Mouse (Mus musculus) spleen, postnatal 10 days (tissue): ENCODE data around the gene Cys1.
A peak's percentile ranks its signal among the peaks of the same experiment; 100 is the strongest.
"Not testable (repeated sequence)": the region's sequence is repeated elsewhere in the genome, so short reads cannot be mapped to it uniquely, and the experiment has no call there.

Source experiments
- DNase-seq, 2 experiments: peaks; one replicate each; pipeline ENCODE4 v3.0.0; 2021 to 2022; ENCODE audit warnings: low spot score in 2 of 2

Cys1 gene

DNA sequence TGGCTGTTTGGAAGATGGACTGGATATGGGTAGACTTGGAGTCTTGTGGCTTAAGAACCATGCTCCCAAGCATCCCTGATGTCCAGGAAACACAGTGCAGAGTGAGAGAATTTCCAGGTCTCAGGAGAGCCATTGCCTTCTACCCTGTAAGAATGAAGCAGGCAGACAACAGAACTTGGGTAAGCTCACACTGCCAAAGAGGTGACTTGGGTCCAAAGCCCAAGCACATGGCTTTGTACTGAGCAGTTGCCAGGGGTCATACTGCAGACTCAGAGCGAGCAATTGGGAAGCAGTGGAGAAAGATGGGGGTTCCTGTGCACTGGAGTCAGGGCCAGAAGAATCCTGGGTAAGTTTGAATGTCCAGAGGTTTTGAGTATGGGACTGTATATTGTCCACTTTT, 33.5 kb downstream of the Cys1 start:
- no peak for DNase-seq

DNA sequence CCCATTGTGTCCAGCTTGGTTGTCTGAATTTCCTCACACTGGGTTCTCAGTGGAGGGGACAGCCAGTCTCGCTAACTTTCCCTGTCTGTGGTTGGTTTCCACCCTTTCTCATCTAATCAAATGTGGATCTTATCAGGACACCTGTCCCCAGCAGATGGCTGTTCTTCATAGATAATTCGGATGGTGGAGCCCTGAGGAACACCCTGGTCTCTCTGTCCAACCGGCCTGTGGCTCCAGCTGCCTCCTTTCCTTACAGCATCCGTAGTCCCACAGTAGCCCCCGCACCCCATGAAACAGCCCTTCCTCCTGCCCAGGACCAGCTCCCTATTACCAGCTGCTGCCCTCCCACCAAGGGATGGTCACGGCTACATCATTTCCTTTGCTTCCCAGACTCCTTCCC, 35.7 kb downstream of the Cys1 start:
- DNase-seq = peak; percentile 46 to 53

DNA sequence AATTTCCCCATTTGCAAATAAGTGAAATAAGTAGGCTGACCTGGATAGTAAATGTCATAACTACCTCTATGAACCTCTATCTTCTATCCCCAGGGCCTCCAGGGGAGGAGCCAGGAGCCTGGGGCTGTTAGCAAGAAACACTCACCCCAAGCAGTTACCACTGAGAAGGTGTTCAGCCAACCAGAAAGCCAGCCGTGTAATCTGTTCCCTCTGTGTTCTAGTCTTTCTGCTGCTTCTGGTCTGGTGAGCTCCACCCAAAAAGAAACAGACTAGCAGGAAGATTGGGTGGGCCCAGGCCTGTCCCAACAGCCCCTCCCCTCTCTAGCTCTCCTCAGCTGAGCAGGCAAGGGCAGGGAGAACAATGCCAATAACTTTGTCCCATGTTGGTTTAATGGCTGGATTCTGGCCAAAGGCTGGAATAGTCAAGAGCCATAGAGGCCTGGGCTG, 37.5 kb downstream of the Cys1 start:
- peak in 1 of 2 experiments; percentile 55 for DNase-seq

DNA sequence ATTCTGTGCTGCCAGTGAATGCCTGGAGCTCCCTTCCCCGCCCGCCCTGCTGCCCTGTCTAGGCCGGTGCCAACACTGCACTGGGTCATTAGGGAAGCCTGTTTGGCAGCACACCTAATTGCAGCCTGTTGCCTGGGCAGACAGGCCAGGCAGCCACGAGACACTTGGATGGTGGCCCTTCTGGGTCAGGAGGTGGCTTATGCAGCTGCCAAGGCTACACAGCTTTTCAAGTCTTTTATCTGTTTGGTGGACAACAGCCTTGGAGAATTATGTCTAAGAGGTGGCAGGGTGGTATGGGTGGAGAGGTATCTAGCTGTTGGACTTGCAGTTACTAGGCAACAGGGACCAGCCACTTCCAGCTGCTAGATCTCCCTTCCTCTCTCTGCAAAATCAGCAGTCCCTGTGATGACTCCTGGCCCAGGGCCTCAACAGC, 39.2 kb downstream of the Cys1 start:
- DNase-seq = no peak

DNA sequence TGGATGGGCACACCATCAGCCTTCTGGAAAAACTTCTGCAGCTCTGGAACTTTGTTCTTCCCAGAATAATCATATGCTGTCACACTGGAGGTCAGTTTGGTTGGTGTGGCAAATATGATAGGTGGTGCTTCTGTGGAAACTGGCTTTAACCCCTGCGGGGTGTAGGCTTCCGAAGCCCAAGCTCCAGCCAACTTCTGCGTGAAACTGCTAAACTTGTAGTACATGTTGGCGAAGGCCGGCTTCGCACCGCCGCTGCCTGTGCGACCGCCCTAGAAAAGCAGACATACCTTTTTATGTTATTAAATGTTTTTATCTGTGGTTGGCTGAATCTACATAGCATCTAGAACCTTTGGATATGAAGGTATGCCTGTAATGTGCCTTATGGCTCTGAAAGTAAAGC, 42.8 kb downstream of the Cys1 start:
- DNase-seq = not testable (repeated sequence)

DNA sequence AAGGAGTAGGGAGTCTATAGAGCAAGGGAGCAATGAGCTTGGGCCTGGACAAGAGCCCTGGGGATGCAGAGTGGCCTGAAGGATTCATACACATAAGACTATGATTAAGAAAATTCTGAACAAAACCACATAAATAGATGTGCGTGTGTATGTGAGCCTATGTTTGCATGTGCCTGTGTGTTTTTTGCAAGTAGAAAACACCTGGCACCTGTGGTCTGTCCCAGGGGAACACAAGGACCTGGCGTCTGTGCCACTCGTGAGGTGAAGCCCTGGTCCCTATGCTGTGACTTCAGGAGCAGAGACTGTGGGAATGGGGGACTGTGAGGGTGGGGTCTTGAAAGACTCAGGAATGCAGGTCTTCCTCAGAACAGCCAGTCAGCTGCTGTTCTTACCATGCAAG, 47.0 kb downstream of the Cys1 start:
- DNase-seq = no peak

DNA sequence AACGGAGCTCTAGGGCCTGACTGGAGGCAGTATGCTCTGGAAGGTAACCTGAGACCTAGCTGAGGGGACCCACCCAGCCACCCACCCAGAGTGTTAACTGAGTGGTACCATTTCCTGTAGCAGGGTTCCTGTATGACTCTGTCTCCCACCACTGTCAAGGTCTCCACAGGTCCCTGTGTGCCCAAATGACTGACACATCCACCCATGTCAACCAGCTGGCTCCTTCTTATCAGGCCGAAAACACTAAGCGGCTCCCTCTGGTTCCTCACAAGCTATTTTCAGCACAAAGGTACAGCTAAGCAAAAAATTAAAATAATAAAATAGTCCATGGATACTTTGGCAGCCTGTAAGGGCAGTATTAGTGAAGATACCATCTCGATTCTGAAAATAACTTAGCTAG, 47.4 kb downstream of the Cys1 start:
- no peak for DNase-seq

DNA sequence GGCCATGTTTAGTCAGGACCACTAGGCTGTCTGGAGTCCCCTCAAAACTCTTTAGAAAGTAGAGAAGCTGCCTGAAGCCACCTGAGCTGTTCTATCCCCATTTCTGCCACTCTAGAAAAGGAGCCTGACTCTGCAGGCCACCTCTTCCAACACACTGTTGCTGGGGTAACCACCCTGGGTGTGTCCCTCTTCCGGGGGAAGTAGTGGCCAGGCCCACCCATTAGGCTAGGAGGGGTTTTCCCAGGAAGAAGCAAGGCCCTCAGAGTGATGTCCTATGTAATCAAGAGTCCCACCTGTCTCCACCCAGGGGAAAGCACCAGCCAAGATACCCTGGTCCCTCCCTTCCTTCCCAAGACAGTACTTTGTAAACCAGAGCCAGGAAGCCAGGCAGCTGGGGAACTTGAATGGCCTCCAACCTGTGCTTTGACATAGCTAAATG, 47.8 kb downstream of the Cys1 start:
- no peak for DNase-seq

DNA sequence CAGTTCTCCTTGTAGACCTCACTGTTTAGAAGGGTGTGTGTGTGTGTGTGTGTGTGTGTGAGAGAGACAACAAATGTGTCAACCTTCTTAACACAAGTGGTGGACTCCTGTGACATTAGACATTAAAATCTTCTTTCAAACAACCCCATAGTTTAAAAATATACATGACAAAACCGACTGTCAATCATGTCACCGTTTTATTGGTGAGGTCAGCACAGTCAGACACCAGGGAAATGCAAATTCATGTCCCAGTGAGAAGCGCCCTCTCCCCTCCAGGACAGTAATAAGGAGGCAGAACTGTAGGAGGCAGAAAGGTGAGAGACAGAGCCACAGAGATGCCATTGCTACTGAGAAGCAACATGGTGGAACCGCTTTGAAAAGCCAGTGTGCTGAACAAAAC, 49.2 kb downstream of the Cys1 start:
- DNase-seq = no peak

DNA sequence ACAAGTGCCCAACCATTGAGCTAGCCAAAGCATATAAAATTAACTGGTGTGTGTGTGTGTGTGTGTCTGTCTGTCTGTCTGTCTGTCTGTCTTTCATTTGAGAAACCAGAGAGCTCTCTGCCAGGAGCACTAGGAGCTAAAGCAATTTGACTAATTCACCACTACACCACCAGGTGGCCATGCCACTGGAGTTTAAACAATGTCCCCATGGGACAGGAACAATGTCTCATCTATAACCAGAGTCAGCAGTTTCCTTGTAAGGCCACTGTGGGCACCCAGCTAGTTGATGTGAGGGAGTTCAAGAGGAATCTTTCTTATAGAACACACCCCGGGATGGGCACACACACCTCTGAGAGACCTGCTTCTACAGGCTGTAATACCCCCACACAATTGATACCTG, 51.4 kb downstream of the Cys1 start:
- DNase-seq = peak in 1 of 2 experiments; percentile 62

DNA sequence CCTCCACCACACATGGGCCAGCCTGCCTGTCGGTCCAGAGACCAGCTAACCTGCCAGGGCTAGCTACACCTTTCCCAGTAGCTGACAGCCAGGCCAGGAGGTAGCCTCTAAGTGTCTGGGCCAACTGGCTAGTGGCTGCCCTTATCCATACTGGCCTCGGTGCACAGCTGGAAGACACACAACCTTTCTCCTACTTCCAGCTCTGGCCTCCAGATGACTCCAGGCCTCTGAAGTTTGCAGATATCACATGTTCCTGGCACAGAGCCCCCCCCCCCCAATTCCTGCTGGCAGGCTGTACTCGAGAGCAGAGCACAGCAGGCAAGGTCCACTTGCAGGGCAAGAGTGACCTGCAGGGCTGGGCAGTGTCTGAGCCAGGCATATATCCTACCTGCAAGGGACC, 54.4 kb downstream of the Cys1 start:
- no peak for DNase-seq

DNA sequence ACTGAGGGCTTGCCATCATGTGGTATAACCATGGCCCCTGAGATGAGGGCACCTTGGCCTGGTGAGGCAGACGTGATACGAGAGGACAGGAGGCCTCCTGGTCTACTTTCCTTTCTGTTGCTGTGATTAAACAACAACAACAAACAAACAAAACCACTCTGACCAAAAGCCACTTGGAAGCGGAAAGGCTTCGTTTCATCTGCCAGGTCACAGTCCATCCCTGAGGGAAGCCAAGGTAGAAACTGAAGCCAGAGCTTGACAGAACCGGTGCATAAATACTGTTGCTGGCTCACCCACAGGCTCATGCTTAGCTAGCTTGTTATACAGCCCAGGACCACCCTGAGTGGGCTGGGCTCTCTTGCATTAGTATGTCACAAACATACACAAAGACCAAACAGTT, 55.2 kb downstream of the Cys1 start:
- DNase-seq = no peak

DNA sequence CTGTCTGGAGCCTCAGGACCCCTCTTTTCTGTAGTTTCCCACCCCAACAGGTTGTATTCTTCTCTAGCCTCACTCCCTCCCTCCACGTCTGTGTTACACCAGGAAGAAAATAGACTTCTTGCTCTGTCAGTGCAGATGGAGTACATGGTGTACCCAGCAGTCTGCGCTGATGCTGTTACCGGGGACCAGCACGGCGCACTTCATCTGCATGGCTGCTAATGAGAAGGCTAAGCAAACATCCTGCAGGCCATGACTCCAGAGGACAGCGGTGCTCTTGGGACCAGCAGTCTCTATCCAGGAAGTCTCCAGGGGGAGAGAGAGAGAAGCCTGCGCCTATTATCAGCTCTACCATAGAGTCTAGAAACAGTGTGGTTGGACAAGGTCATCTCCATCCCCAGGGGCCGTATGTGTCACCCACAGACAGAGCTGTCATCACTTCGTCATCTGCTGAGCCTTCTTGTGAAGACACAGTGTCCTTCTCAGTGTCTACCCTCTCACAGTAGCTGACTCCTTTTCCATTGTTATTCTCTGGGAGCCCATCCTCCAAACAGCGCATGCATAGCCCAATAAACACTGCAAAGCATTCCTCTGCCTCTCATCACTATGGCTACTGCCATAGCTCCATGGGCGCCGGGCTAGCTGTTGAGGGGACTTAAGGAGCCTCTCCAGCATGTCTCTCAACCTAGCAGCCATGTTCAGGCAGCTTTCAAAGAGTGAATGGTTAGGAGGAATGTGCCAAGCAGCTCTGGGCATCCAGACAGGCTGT, 57.9 kb downstream of the Cys1 start:
- no peak for DNase-seq

DNA sequence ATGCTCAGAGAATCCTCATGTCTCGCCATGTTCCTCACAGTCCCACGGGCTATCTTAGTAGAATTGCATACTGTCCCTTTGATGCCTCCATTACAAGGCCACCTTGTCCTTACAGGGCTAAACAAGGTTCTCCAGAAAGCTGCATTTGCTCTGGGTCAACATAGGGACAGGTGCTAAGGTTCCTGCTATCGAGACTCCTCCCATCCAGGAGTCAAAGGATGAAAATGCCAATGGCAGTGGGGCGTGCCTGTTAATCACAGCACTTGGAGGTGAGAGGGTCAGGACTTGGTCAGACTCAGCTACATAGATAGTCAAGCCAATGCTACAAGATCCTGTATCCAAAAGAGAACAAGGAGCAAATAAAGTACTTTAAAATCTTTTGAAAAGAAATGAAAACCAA, 62.2 kb downstream of the Cys1 start:
- DNase-seq = no peak
